Mouse (Mus musculus): ENCODE data around the gene Gm10197. TPM values are rescaled to one million over a fixed set of nuclear protein-coding genes. Genes with fewer than 3 reads are reported as not detected.

Gm10197 gene
- total RNA-seq (2021) = not detected

- no peak for DNase-seq (ENCODE audit: extremely low spot score in 1 of 2, low spot score in 2 of 2)
- intact Hi-C loops (cut with DNase I) = loop anchor here (5.0 kb wide), 1 partner anchor 124 kb away; no protein-coding TSS in a partner anchor
These were observed at the start of gene Gm10197 for GRCm38 (mm10) chr19:53371666-53372065. Gene Gm10197 (minus strand): TSS chr19:53371766.

GRCm38 (mm10) chr19:53420924-53421582, 49.5 kb upstream of the Gm10197 start:
- intact Hi-C loops (cut with DNase I) = no loop called here
- peak; percentile 66 to 71 for DNase-seq (ENCODE audit: extremely low spot score in 1 of 2, low spot score in 2 of 2)

- intact Hi-C loops (cut with DNase I) = loop anchor here (5.0 kb wide), 1 partner anchor 107 kb away; the partner anchor contains the start of gene Dusp5
- peak in 1 of 2 experiments; percentile 67 for DNase-seq (ENCODE audit: extremely low spot score in 1 of 2, low spot score in 2 of 2)
These were observed 48.3 kb upstream of the Gm10197 start for GRCm38 (mm10) chr19:53419834-53420233.

GRCm38 (mm10) chr19:53415198-53415597, 43.6 kb upstream of the Gm10197 start:
- intact Hi-C loops (cut with DNase I) = loop anchor here (5.0 kb wide), 1 partner anchor 112 kb away; the partner anchor contains the start of gene Dusp5
- DNase-seq (ENCODE audit: extremely low spot score in 1 of 2, low spot score in 2 of 2) = no peak

GRCm38 (mm10) chr19:53414650-53415049, 43.1 kb upstream of the Gm10197 start:
- intact Hi-C loops (cut with DNase I) = loop anchor here (5.0 kb wide), 2 partner anchors 113 to 163 kb away; partner anchors contain the start of gene Dusp5
- no peak for DNase-seq (ENCODE audit: extremely low spot score in 1 of 2, low spot score in 2 of 2)

GRCm38 (mm10) chr19:53413617-53414380, 42.2 kb upstream of the Gm10197 start:
- DNase-seq (ENCODE audit: extremely low spot score in 1 of 2, low spot score in 2 of 2) = no peak
- intact Hi-C loops (cut with DNase I) = loop anchor here (5.0 kb wide), 1 partner anchor 164 kb away; no protein-coding TSS in a partner anchor

- intact Hi-C loops (cut with DNase I) = loop anchor here (5.0 kb wide), 1 partner anchor 165 kb away; no protein-coding TSS in a partner anchor
- no peak for DNase-seq (ENCODE audit: extremely low spot score in 1 of 2, low spot score in 2 of 2)
These were observed 40.7 kb upstream of the Gm10197 start for GRCm38 (mm10) chr19:53412149-53412848.

- DNase-seq (ENCODE audit: extremely low spot score in 1 of 2, low spot score in 2 of 2) = peak in 1 of 2 experiments; percentile 16
- intact Hi-C loops (cut with DNase I) = loop anchor here (5.0 kb wide), 1 partner anchor 168 kb away; no protein-coding TSS in a partner anchor
These were observed 38.2 kb upstream of the Gm10197 start for GRCm38 (mm10) chr19:53409663-53410307.

- intact Hi-C loops (cut with DNase I) = no loop called here
- no peak for DNase-seq (ENCODE audit: extremely low spot score in 1 of 2, low spot score in 2 of 2)
These were observed 36.8 kb upstream of the Gm10197 start for GRCm38 (mm10) chr19:53408398-53408797.

GRCm38 (mm10) chr19:53407350-53407749, 35.8 kb upstream of the Gm10197 start:
- intact Hi-C loops (cut with DNase I) = no loop called here
- DNase-seq (ENCODE audit: extremely low spot score in 1 of 2, low spot score in 2 of 2) = no peak

GRCm38 (mm10) chr19:53405810-53406209, 34.2 kb upstream of the Gm10197 start:
- intact Hi-C loops (cut with DNase I) = no loop called here
- DNase-seq (ENCODE audit: extremely low spot score in 1 of 2, low spot score in 2 of 2) = no peak

GRCm38 (mm10) chr19:53404837-53405356, 33.3 kb upstream of the Gm10197 start:
- no peak for DNase-seq (ENCODE audit: extremely low spot score in 1 of 2, low spot score in 2 of 2)
- intact Hi-C loops (cut with DNase I) = no loop called here

GRCm38 (mm10) chr19:53404219-53404836, 32.8 kb upstream of the Gm10197 start:
- no peak for DNase-seq (ENCODE audit: extremely low spot score in 1 of 2, low spot score in 2 of 2)
- intact Hi-C loops (cut with DNase I) = no loop called here

GRCm38 (mm10) chr19:53402741-53403432, 31.3 kb upstream of the Gm10197 start:
- intact Hi-C loops (cut with DNase I) = no loop called here
- no peak for DNase-seq (ENCODE audit: extremely low spot score in 1 of 2, low spot score in 2 of 2)

- intact Hi-C loops (cut with DNase I) = no loop called here
- no peak for DNase-seq (ENCODE audit: extremely low spot score in 1 of 2, low spot score in 2 of 2)
These were observed 29.0 kb upstream of the Gm10197 start for GRCm38 (mm10) chr19:53400332-53401110.

GRCm38 (mm10) chr19:53399213-53399612, 27.6 kb upstream of the Gm10197 start:
- intact Hi-C loops (cut with DNase I) = no loop called here
- no peak for DNase-seq (ENCODE audit: extremely low spot score in 1 of 2, low spot score in 2 of 2)
